Mouse (Mus musculus) MEL (cell line): Measurements from ENCODE around the gene Nsun2.

Experiments used
- CTCF ChIP-seq, 3 experiments: IDR thresholded peaks in 2 of 3; conservative IDR thresholded peaks in 1 of 3; 2 replicates each; pipeline ENCODE4 v1.5.1; 2011 to 2012; ENCODE audit warnings: low read length in 3 of 3, low read depth in 2 of 3, mild to moderate bottlenecking in 2 of 3, improper control_type of control experiment in 1 of 3, inconsistent platforms in 1 of 3, mixed read lengths in 1 of 3, moderate library complexity in 1 of 3; ENCODE audit not compliant: control insufficient read depth in 1 of 3, insufficient read depth in 1 of 3, poor library complexity in 1 of 3, severe bottlenecking in 1 of 3
- MXI1 ChIP-seq: IDR thresholded peaks from 2 replicates; pipeline ENCODE4 v1.6.1; 2011; ENCODE audit warnings: mild to moderate bottlenecking, low read depth, low read length, improper control_type of control experiment
- RCOR1 ChIP-seq: IDR thresholded peaks from 2 replicates; pipeline ENCODE4 v1.6.1; 2012; ENCODE audit warnings: low read depth, mild to moderate bottlenecking, inconsistent platforms, low read length, improper control_type of control experiment
- SIN3A ChIP-seq: IDR thresholded peaks from 2 replicates; pipeline ENCODE4 v1.6.1; 2012; ENCODE audit warnings: low read length, improper control_type of control experiment, inconsistent platforms

GRCm38 (mm10) chr13:69525867-69526266 is 7.7 kb upstream of the Nsun2 start:
- TF ChIP-seq CTCF (IDR thresholded peaks at IDR 0.05 in 2 of 3, conservative IDR thresholded peaks at IDR 0.05 in 1 of 3; ENCODE audit: control insufficient read depth in 1 of 3, insufficient read depth in 1 of 3, low read depth in 2 of 3, low read length in 3 of 3, poor library complexity in 1 of 3, severe bottlenecking in 1 of 3) (no peak), MXI1 (no peak), RCOR1 (no peak), SIN3A (no peak)
